Mouse (Mus musculus) gastrocnemius, postnatal 14 days (tissue): ENCODE measurements around the gene Pdhx. TPM values are rescaled to one million over a fixed set of nuclear protein-coding genes. Genes with fewer than 3 reads are reported as not detected.

Source experiments
- DNase-seq: peaks from one replicate; pipeline ENCODE4 v3.0.0; 2021; ENCODE audit warnings: mixed read lengths
- intact Hi-C: fragments of 180-260 bp; cut with DNase I; formaldehyde crosslinking; loops from one replicate; pipeline ENCODE4 v1.15.1; 2025; ENCODE audit warnings: low total_unique reads
- total RNA-seq, 2 experiments: library from RNA; stranded (reverse); gene quantifications; 2 replicates each; pipeline ENCODE4 v1.2.3; 2021

Pdhx gene
- total RNA-seq, 2 experiments from 2014 or later: 79.1 to 97.1 TPM

- no peak for DNase-seq
- intact Hi-C loops: no loop called here
These were observed 5.6 kb downstream of the Pdhx start for GRCm38 (mm10) chr2:103067552-103068207.

- no peak for DNase-seq
- intact Hi-C loops: no loop called here
These were observed 6.4 kb downstream of the Pdhx start for GRCm38 (mm10) chr2:103066683-103067551.

- DNase-seq: peak; percentile 16
- intact Hi-C loops: no loop called here
These were observed 10.4 kb downstream of the Pdhx start for GRCm38 (mm10) chr2:103062865-103063264.

- DNase-seq: no peak
- intact Hi-C loops: no loop called here
These were observed 15.0 kb downstream of the Pdhx start for GRCm38 (mm10) chr2:103058266-103058665.

- intact Hi-C loops: no loop called here
These were observed 17.5 kb downstream of the Pdhx start for GRCm38 (mm10) chr2:103055820-103056219.

GRCm38 (mm10) chr2:103051937-103052893 is 21.1 kb downstream of the Pdhx start:
- intact Hi-C loops: no loop called here
- no peak for DNase-seq

More at GRCm38 (mm10) chr2:103055820-103056219, 17.5 kb downstream of the Pdhx start:
- no peak for DNase-seq

GRCm38 (mm10) chr2:103045286-103045685 is 28.0 kb downstream of the Pdhx start:
- DNase-seq: no peak
- intact Hi-C loops: no loop called here

- peak; percentile 41 for DNase-seq
These were observed 32.4 kb downstream of the Pdhx start for GRCm38 (mm10) chr2:103040896-103041295.

GRCm38 (mm10) chr2:103037831-103038230 is 35.5 kb downstream of the Pdhx start:
- intact Hi-C loops: no loop called here
- no peak for DNase-seq

More at GRCm38 (mm10) chr2:103040896-103041295, 32.4 kb downstream of the Pdhx start:
- intact Hi-C loops: no loop called here

- intact Hi-C loops: no loop called here
- no peak for DNase-seq
These were observed 50.6 kb downstream of the Pdhx start for GRCm38 (mm10) chr2:103022728-103023127.

GRCm38 (mm10) chr2:103020191-103020987 is 52.9 kb downstream of the Pdhx start:
- no peak for DNase-seq
- intact Hi-C loops: no loop called here

- intact Hi-C loops: loop anchor here (5.0 kb wide), 2 partner anchors 212 to 277 kb away; no protein-coding TSS in a partner anchor
- no peak for DNase-seq
These were observed 54.4 kb downstream of the Pdhx start for GRCm38 (mm10) chr2:103018817-103019494.

GRCm38 (mm10) chr2:103017391-103017824 is 55.9 kb downstream of the Pdhx start:
- DNase-seq: no peak
- intact Hi-C loops: loop anchor here (5.0 kb wide), 2 partner anchors 210 to 275 kb away; no protein-coding TSS in a partner anchor

GRCm38 (mm10) chr2:103016089-103016488 is 57.2 kb downstream of the Pdhx start:
- DNase-seq: no peak
- intact Hi-C loops: loop anchor here (5.0 kb wide), 2 partner anchors 209 to 274 kb away; no protein-coding TSS in a partner anchor

GRCm38 (mm10) chr2:103012782-103013575 is 60.3 kb downstream of the Pdhx start:
- DNase-seq: no peak
- intact Hi-C loops: no loop called here

GRCm38 (mm10) chr2:103008221-103008620 is 65.1 kb downstream of the Pdhx start:
- intact Hi-C loops: no loop called here
- DNase-seq: no peak

- DNase-seq: no peak
- intact Hi-C loops: no loop called here
These were observed 68.7 kb downstream of the Pdhx start for GRCm38 (mm10) chr2:103004599-103004998.
